Mouse (Mus musculus): Measurements from ENCODE around the gene Gria4.
"Not testable (repeated sequence)": the region's sequence is repeated elsewhere in the genome, so short reads cannot be mapped to it uniquely, and the experiment has no call there.

Gria4 gene

DNA sequence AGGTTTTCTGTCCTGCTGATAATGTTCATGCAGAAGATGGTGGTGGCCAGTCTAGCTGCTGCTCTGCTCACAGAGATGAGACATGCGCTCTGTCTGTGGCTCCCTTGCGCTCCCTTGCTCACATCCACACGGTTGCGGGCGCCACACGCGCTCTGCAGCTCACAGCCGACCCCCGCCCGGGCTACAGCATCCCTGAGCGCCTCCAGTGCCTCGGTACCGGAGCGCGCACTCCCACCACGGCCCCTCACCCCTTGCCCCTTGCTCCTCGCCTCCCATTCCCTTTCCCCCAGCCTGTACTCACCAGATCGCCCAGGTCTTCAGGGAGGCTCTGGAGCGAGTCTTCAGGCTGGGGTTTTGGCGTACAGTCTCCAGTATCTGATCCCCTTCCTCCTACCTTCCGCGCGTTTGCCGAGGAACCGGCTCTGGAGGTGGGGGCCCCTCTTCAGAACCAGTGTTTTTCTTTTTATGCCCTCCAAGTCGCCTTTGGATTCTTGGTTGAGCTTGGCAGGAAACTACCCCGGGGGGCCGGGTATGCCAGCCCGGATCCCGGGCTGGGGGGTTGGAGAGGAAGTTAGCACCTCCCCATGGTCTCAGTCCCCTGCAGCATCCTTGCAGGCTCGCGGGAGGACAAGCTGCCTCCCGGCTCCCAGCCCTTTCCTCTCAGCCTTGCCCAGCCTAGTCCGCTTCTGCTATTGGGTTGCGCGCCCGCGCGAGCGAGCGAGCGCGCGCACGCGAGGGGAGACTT is at the start of gene Gria4:
Gene Gria4, minus strand, starts transcription at position 691 of the 745 bp plus-strand sequence.
- DNase-seq (ENCODE audit: low spot score in 2 of 2), result no peak

DNA sequence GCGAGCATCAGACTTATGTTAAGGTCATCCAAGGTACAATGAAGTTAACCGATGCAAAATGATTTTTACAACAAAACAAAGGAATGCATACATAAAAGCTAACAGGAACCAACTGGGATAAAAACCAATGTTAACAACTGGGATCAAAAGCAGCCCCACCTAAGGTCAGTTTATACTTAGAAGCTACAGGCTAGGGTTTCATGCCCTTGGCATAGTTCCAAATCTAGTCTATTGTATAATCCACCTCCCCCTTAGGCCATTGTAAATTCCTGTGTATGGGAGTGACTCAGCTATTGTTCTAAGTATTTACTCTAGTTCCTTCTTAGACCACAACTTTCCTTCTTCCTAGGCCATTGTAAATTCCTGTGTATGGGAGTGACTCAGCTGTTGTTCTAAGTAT is 14.9 kb upstream of the Gria4 start:
- DNase-seq (ENCODE audit: low spot score in 2 of 2), result not testable (repeated sequence)

DNA sequence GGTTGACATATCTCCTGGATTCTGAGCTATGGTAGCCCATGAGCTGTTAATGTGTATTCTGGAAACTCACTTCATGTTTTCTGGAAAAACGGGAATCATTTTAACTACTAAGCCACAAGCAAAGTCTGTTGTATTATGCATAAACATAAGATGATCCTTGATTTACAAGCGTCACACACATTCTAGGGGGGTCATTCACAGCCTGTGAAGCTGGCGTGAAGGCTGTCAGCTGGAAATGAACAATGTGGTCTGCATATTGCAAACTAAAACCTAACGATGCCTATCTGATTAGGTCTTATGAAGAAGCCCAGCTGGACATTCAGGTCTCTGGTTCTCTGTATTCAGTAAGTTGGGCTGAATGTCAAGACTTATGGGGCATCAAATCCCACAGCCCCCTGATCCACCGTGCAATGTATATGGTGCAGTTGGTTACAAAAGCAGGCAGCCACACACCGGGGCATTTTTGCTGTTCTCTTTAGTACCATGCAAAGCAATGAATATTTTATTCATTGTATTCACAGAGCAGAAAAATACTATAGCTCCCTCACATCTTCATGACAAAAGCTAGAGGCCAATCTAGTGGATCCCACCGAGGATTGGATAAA is 7.2 kb upstream of the Gria4 start:
- no peak for DNase-seq (ENCODE audit: low spot score in 2 of 2)

DNA sequence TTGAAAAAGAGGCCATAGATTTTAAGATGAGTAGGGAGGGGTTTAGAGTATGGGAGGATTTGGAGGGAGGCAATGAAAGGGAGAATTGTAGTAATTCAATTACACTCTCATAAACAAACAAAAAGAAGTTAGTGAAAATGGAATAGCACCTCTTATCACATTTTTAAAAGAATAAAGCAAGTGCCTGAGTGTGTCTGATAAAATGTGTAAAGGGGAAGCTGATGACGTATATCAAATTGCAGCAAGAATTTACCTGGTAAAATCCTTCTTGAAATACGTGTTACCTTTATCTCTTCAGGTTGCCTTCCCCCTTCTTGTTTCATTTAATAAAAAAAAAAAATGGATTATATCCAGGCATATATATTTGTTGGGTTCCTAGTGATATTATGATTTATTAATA is 1.4 kb upstream of the Gria4 start:
- DNase-seq (ENCODE audit: low spot score in 2 of 2), result no peak

DNA sequence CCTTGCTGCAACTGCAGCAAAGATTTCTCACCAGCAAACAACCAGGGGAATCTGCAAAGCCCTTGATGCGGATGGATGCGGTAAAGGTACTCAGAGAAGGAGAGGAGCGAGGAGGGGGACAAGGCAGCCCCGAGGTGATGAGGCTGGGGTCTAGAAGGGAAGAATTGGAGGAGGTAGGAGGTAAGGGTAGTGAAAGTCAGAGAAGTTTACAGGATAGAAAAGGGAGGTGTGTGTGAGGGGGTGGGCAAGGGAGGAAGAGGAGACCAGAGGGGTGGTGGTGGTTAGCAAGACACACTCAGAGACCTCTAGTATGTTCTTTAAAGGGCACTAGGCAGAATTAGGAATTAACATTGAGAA is 233 bp upstream of the Gria4 start:
- DNase-seq (ENCODE audit: low spot score in 2 of 2), result no peak

DNA sequence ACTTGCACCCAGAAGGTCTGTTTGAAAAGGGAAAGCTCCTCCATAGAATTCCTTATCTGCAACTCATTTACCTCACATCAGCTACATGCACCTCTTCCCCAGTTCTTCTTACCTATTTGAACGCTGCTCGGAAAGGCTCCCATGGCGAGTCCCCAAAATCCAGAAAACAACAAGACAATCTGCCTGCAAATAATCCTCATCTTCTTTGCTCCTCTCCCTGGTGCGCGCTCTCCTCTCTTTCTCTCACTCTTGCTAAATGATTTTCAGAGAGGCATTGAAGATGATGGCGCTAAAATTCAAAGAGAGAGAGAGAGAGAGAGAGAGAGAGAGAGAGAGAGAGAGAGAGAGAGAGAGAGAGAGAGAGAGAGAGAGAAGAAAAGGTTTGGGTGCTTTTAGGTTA is 959 bp downstream of the Gria4 start:
- no peak for DNase-seq (ENCODE audit: low spot score in 2 of 2)

DNA sequence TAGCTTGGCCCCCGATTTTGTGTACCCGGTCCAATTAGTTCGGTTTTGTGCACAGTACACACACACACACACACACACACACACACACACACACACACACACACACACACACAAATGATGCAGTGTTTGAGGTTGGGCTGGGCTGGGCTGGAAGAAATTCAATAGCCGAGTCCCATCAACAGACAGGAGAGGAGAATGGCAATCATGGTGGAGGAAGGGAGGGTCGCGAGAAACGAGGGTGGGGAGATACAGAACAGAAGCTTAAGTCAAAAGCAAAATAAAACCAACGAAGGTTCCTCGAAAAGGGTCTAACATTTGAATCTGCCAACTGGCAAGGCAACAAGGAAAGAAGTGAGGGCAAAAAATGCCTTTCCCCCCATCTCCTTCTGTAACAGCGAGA is 1.6 kb downstream of the Gria4 start:
- DNase-seq (ENCODE audit: low spot score in 2 of 2), result no peak

DNA sequence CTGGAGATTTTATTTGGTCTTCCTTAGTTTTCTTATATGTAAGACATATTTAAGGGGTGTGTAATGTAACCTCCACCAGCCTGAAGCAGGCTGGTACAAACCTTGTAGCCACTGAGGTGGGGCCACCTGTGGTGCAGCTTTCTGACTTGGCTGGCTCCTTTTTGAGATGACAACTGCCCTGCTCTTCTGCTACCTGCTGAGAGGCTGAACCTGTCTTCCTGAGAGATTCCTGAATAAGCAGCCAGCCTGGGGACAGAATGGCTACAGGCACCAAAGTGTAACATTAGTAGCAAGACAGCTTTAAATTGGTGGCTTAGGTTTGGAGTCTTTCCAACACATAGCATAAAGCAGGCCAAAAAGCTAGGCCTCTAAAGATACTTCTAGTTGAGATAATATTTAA is 46.6 kb downstream of the Gria4 start:
- DNase-seq (ENCODE audit: low spot score in 2 of 2), result not testable (repeated sequence)

DNA sequence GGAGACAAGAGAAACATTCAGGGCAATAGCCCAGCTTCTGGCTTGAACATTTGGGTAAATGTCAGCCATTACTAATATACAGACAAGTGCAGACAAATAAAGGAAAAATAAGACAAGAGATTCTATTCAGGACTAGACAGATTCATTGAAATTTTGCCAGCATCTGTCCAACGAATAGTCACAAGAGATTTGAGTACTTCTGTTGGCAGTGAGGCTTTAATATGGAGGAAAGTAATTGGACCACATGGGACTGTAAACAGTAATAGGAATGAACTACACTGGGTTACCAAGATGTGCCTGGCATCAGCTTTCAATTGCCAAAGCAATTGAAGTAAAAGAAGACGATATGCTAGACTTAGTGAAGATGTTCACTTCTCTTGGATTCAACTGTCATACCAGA is 81.9 kb downstream of the Gria4 start:
- DNase-seq (ENCODE audit: low spot score in 2 of 2), result no peak

DNA sequence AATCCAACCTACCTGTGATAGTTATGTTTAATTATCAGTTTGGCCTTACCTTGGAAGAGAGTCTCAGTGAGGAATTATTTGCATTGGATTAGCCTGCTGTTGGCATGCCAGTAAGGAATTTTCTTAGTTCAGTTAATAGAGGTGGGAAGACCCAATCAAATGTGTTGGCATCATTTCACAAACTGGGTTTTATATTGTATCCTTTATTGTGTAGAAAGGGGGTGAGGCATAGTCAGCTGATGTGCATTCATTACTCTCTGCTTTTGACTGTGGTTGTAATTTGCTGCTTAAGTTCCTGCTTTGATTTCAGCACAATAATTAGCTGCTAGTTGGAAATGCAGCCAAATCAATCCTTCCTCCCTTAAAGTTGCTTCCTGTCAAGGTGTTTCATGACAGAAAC is 83.7 kb downstream of the Gria4 start:
- no peak for DNase-seq (ENCODE audit: low spot score in 2 of 2)

DNA sequence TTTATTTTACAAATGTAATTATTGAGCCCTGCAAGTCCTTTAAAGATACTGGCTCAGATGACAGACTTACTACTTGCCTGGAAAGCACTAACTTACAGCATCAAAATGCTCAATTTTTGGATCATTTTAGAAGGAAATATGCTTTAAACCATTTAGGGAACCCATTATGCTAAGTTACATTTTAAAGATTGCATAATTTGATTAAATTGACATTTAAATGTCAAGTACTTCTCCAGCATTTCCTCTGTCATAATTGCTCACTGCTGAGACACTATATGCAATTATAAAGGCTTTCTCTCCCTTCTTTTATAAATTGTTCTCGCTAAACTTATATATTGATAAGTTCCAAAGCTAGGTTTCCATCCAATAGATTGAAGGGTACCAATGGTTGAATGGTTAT is 108.9 kb downstream of the Gria4 start:
- DNase-seq (ENCODE audit: low spot score in 2 of 2), result no peak

DNA sequence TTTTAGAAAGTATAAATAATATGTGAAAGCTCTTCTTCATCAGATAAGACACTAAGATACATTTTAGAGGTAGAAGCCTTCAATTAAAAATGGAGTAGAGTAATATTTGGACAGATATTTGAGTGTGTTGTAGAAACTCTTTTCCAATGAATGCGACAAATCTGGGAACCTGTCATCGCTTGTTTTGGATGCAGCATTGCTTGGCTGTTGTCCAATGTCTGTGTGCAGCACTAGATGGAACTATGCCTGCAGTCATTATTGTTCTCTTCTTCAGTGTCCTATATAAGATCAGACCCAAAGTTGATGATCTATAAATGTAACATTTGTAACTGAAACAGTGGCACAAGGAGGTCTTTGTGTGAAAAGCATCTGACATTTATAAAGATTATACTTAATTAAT is 115.8 kb downstream of the Gria4 start:
- DNase-seq (ENCODE audit: low spot score in 2 of 2), result no peak

DNA sequence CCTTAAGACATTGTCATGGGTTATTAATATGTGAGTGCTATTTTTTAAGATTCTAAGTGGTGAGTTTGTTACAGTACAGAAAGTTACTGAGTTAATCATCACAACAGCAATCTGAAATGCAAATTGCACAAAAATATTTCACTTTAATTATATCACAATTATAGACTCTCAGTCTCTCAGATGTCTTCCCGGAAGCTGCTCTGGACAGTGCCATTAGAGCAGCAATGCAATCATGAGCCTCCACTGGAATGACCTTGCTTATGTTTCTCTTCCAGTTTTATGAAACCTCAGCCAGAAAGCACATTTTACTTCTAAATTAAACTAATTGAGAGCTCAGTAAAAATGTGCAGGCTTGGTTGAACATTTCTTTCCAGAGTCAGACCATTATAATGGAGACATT is 116.9 kb downstream of the Gria4 start:
- DNase-seq (ENCODE audit: low spot score in 2 of 2), result no peak

DNA sequence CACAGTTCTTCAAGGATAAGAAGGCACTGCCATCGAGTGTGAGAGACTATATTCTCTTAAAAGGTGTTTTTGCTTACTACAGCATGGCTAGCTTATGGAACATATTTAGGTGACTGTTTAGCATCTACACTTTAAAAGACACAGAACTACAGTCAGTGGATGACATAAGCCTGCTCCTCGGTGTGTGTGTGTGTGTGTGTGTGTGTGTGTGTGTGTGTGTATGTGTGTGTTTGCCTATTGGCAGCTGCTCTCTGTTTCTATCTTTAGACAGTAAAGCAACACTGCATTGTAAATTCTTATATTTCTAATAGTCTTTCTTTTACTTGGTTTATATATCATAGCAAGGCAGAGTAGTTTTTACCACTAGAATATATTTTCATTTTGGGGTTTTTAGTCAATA is 130.3 kb downstream of the Gria4 start:
- DNase-seq (ENCODE audit: low spot score in 2 of 2), result no peak

DNA sequence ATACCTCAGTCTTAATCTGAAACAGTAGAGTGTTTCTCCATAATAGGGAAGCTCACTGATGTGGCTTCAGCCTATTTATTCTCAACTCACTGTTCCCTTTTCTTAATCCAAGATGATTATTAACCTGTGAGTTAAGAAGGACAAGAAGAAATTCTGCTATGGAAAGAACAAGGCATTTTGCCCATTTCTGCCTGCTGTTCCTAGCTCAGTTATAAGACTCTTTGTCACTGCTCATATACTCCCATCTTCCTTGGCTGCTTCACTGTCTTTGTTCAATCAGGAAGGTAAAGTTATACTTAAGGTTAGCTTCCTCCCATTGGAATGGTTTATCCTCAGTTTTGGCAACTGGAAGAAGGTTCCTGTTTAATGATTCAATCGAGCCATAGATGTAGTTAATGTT is 133.6 kb downstream of the Gria4 start:
- no peak for DNase-seq (ENCODE audit: low spot score in 2 of 2)

DNA sequence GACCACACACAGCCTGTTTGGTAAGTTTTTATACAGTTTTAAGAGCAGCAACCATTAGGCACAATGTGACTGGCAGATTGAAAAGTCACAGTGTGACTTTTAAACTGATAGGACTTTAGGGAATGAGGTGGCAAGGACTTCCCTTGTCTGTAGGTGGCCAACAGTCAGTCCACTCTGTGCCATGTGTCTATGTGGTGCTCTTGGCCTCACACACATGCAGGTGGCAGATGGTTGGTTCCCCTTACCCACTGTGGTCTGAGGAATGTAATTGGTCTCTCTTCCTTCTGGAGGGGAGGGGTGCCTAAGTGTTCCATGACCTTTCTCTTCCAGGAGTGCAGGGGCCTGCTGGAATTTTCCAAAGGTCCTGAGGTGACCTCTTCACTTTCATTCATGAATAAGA is 137.1 kb downstream of the Gria4 start:
- no peak for DNase-seq (ENCODE audit: low spot score in 2 of 2)

DNA sequence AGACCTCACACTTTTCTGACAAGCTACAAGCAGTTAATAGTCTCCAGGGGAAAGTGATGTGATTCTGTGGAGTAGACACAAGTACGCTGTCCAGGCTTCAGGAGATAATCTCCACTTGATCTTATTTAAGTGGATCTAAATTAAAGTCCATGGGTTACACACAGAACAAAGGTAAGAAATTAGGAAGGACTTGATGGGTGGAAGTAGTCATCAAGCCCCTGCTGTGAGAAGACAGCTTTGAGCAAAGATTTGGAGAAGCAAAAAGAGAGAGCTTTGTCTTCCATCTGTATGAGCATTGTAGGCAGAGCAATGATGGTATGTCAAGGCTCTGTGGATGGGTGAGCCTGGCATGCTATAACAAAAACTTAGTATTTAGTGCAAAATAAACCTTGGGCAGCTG is 141.7 kb downstream of the Gria4 start:
- no peak for DNase-seq (ENCODE audit: low spot score in 2 of 2)

DNA sequence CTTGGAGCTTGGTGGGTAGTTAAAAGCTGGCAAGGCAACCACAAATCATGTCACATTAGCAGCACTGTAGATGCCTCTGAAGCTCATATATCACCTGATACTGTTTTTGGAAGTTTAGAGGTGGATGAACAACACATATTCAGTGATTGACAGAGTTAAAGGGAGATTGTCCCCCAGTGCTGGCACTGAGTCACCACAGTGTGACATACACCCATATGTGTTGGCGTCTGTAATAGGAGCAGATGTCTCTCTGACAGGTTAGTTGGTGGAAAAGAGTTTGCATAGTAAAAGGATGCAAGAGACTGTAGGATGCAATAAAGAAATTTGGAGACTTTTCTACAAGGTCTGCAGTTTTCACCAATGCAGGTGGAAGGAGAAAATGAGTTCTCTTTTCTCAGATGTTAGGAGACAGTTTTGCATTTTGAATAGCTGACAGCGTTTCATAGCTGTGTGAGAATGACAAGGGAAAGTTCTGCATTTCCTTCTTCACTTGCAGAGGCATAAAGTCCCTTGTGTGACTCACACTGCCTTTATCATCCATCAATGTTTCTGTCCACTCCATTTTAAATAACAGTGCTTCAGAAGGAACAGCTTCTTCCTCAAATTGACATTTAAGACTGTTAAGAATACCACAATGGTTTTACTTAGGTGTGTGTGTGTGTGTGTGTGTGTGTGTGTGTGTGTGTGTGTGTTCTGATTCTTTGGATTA is 156.7 kb downstream of the Gria4 start:
- DNase-seq (ENCODE audit: low spot score in 2 of 2), result no peak

DNA sequence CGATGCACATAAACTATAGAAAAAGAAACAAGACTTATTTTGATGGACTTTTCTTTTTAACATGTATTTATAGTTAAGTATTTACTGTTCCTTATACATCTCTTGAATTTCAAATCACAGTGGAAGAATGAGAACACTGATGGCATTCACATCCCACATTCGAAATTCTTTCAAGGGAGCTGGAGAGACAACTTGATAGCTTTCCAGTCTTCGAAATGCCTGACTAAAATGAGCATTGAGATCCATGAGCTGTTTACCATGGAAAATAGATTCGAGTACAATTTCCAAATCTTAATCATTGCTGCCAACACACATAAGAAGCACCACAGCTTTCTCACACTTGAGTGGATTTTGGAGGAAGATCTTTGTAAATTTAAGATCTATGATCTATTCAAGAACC is 164.1 kb downstream of the Gria4 start:
- DNase-seq (ENCODE audit: low spot score in 2 of 2), result no peak

DNA sequence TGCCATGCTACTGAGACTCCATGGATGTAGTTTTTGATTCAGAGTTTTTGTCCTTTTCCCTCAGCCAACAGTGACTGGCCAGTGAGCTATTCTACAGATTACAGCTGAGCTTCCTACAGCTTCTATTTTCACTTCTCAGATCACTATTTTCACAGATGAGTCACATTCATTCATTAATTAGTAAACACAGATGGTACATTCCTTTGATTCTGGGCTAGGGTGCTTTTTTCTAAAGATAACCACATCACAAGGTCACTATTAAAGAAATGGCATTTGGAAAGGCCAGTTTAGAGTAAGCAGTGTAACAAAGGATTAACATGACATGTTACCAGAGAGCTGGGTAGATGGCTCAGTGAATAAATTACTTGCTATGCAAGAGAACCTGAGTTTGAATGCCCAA is 180.7 kb downstream of the Gria4 start:
- DNase-seq (ENCODE audit: low spot score in 2 of 2), result no peak

DNA sequence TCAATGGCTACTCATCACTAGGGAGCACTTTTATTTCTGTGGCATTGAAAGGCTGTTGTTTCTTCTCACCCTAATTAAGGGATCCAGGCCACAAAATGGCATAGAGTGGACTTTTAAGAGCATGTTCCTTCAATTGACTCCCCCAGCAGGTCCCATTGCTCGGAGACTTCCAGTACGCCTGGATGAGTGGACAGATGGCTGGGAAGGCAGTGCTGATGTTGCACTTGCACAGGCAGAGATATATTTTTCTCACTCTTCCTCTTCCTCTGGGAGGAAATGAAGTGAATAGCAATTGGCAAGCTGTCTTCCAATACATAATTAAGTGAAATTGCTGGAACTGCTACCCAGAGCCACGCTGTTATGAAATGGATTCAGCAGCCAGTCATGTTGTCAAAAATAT is 190.7 kb downstream of the Gria4 start:
- DNase-seq (ENCODE audit: low spot score in 2 of 2), result no peak

DNA sequence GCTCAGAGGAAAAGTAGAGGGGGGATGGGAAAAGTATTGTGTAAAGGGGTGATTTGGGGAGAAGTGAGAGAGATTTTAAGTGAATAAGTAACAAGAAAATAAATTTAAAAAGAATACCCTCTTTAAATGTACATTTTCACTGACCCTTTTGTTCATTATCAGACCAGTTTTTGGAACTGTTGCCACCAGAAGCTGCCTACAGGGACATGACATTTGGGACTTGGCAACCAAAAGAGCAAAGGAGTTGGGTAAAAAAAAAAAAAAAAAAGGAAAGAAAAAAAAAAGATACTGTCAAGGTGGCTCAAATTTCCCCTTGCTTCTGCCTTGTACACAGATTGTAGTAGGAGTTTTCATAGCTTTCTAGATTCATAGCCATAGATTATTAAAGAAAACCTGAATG is 191.8 kb downstream of the Gria4 start:
- DNase-seq (ENCODE audit: low spot score in 2 of 2), result no peak

DNA sequence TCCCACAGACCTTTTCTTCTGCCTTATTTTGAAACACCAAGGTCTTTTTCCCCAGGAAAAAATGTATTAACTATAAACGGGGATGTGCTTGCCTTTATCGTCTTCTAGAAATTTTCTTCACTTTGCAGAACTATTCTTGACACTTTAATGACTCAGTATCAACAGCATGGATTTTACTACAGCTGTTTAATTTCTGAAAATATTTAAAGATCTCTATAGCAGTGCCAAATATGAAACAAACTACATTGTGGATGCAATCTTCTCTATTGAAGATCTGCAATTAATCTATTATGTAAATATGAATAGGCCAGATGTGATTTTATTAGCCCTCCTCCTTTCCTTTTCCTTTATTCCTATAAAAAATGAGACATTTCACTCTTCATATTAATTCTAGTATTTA is 194.2 kb downstream of the Gria4 start:
- no peak for DNase-seq (ENCODE audit: low spot score in 2 of 2)

Data from thymus, postnatal 10 days (tissue).